Mouse (Mus musculus): Measurements from ENCODE around the gene Lztfl1. TPM values are rescaled to one million over a fixed set of nuclear protein-coding genes. Genes with fewer than 3 reads are reported as not detected.

The Lztfl1 gene
- polyA plus RNA-seq, 1 experiment from 2014 or later = 47.0 TPM

GRCm38 (mm10) chr9:123709226-123709625 is 8.3 kb downstream of the Lztfl1 start:
- Histone ChIP-seq H3K4me1 (ENCODE audit: control insufficient read depth, insufficient read depth, low read length) (no peaks in the 10 kb centered on the region), H3K4me3 (ENCODE audit: low read depth, low read length) (no peak overlapping the region), H3K27me3 (ENCODE audit: control insufficient read depth, insufficient read depth, low read length) (no peaks in the 10 kb centered on the region), H3K9me3 (ENCODE audit: control insufficient read depth, low read length) (no peaks in the 10 kb centered on the region), H3K36me3 (ENCODE audit: control insufficient read depth, insufficient read depth, low read length) (no peaks in the 10 kb centered on the region; the same call in 1 of the 2 replicates), H3K4me2 (ENCODE audit: low read depth, severe bottlenecking) (no peak overlapping the region), H3K27ac (replicated peaks; ENCODE audit: low read depth, low read length) (no peak overlapping the region), H3K9ac (ENCODE audit: low read length) (no peak overlapping the region)
- 60% methylated on average over 2 of the region's 2 CpGs for WGBS
- DNase-seq (ENCODE audit: low spot score) (no peak), ATAC-seq (ENCODE audit: insufficient number of reproducible peaks, low FRiP score, low TSS enrichment, low read depth) (no peak)

DNA sequence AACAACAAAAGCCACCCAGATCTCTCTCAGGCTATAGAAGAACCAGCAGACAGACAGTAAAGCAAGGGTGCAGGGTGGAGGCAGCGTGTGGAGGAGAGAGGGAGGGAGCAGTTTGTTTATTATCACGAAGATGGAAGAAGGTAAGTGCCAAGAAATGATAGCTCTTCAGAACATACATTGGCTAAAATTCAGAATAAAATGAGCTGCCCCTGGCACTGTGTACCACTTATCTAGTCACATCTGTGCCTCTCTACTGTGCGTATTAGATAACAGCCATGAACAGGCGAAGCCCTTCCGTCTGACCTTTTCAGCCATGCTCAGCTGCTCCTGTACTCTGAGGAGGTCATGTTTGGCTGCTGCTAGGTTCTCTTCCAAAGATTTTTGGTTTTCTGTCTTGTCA is 15.7 kb downstream of the Lztfl1 start:
- H3K9me3 ChIP-seq (ENCODE audit: control insufficient read depth, low read length) = no peaks in the 10 kb centered on the region
- DNase-seq (ENCODE audit: low spot score) (no peak), ATAC-seq (ENCODE audit: insufficient number of reproducible peaks, low FRiP score, low TSS enrichment, low read depth) (no peak)
- no peak overlapping the region for H3K4me3 ChIP-seq (ENCODE audit: low read depth, low read length)
- H3K27ac ChIP-seq (replicated peaks; ENCODE audit: low read depth, low read length) = no peak overlapping the region
- no peaks in the 10 kb centered on the region for H3K4me1 ChIP-seq (ENCODE audit: control insufficient read depth, insufficient read depth, low read length)
- peaks cover 2% of the 10 kb centered on the region; the same call in 1 of the 2 replicates for H3K36me3 ChIP-seq (ENCODE audit: control insufficient read depth, insufficient read depth, low read length)
- H3K4me2 ChIP-seq (ENCODE audit: low read depth, severe bottlenecking) = no peak overlapping the region
- H3K27me3 ChIP-seq (ENCODE audit: control insufficient read depth, insufficient read depth, low read length) = no peaks in the 10 kb centered on the region
- 91% methylated on average over 5 of the region's 5 CpGs for WGBS
- H3K9ac ChIP-seq (ENCODE audit: low read length) = no peak overlapping the region

DNA sequence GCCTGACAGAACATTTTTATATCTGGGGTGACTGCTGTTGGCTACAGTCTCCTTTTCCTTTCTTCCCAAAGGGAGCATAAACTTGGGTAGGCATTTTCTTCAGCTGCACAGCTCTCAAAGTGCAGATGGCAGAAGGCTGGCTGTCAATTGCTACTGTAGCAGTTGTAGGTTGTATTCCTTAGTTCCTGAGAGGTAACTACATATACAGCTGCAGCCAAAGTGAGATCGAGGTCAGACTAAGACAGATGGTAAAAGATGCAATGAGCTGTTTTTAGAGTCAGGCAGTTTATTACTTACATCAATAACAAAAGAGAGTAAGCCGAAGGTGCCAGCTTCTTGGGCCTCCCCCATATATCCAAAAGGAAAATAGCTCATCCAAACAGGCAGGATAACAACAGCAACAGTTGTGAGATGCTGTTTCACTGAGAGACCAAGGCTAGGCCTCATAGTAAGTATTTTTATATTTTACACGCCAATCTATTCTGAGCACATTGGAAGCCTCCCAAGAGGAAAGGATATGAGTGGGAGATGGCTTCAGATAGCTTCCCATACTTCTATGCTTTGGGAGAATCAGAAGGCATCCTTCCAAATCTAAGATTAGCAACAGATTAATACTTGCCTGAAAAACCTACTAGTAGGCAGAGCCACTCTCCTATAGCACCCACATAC is 21.7 kb downstream of the Lztfl1 start:
- Histone ChIP-seq H3K9ac (ENCODE audit: low read length) (no peak overlapping the region), H3K4me2 (ENCODE audit: low read depth, severe bottlenecking) (no peak overlapping the region), H3K4me1 (ENCODE audit: control insufficient read depth, insufficient read depth, low read length) (no peaks in the 10 kb centered on the region), H3K9me3 (ENCODE audit: control insufficient read depth, low read length) (no peaks in the 10 kb centered on the region), H3K27me3 (ENCODE audit: control insufficient read depth, insufficient read depth, low read length) (no peaks in the 10 kb centered on the region), H3K36me3 (ENCODE audit: control insufficient read depth, insufficient read depth, low read length) (peaks cover 2% of the 10 kb centered on the region; the same call in 1 of the 2 replicates), H3K4me3 (ENCODE audit: low read depth, low read length) (no peak overlapping the region), H3K27ac (replicated peaks; ENCODE audit: low read depth, low read length) (no peak overlapping the region)
- WGBS = 86% methylated on average over 3 of the region's 3 CpGs
- no peak for ATAC-seq (ENCODE audit: insufficient number of reproducible peaks, low FRiP score, low TSS enrichment, low read depth)
- no peak for DNase-seq (ENCODE audit: low spot score)

DNA sequence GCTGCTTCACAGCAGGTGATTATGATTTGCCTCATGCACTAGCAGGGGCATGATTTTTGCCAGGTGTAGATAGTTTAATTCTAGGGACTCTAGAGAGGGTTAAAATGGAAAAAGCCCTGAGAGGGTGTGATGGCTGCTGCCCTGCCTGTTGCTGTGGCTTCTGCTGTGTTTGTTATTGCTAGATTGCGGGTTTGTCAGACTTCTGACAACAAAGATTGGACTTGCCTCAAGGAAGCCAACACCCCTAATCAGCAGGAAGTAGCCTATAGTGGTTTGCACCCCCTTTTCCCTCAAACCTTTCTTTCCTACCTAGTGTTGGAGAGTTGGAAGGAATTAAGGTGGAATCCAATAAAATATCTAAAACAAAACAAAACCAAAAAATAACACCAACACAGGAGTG is 29.3 kb downstream of the Lztfl1 start:
- Histone ChIP-seq H3K27ac (replicated peaks; ENCODE audit: low read depth, low read length) (no peak overlapping the region), H3K9ac (ENCODE audit: low read length) (no peak overlapping the region), H3K27me3 (ENCODE audit: control insufficient read depth, insufficient read depth, low read length) (no peaks in the 10 kb centered on the region), H3K9me3 (ENCODE audit: control insufficient read depth, low read length) (no peaks in the 10 kb centered on the region), H3K4me2 (ENCODE audit: low read depth, severe bottlenecking) (no peak overlapping the region), H3K36me3 (ENCODE audit: control insufficient read depth, insufficient read depth, low read length) (no peaks in the 10 kb centered on the region), H3K4me3 (ENCODE audit: low read depth, low read length) (no peak overlapping the region), H3K4me1 (ENCODE audit: control insufficient read depth, insufficient read depth, low read length) (no peaks in the 10 kb centered on the region)
- ATAC-seq (ENCODE audit: insufficient number of reproducible peaks, low FRiP score, low TSS enrichment, low read depth) (no peak), DNase-seq (ENCODE audit: low spot score) (no peak)
- WGBS = 67% methylated on average over 1 of the region's 1 CpGs

DNA sequence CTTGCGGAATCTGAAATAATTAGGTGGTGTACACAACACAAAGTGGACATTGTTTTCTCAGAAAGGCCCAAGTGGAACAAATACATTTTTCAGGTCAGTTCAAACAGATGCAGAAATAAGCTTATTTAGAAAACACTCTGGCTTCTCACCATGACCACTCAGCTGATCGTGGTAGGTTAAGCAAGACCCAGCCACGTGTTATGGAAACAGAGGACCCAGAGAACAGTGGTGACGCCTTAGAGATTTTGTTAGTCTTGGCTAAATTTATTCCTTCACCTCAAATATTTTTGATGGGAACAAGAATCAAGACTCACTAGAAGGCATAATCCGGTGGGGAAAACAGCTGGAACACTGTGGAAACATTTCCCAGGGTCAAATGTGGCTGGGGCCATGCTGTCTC is 31.3 kb downstream of the Lztfl1 start:
- Histone ChIP-seq H3K4me1 (ENCODE audit: control insufficient read depth, insufficient read depth, low read length) (no peaks in the 10 kb centered on the region), H3K27me3 (ENCODE audit: control insufficient read depth, insufficient read depth, low read length) (no peaks in the 10 kb centered on the region), H3K36me3 (ENCODE audit: control insufficient read depth, insufficient read depth, low read length) (no peaks in the 10 kb centered on the region), H3K9ac (ENCODE audit: low read length) (no peak overlapping the region), H3K4me3 (ENCODE audit: low read depth, low read length) (no peak overlapping the region), H3K4me2 (ENCODE audit: low read depth, severe bottlenecking) (no peak overlapping the region), H3K27ac (replicated peaks; ENCODE audit: low read depth, low read length) (no peak overlapping the region), H3K9me3 (ENCODE audit: control insufficient read depth, low read length) (no peaks in the 10 kb centered on the region)
- DNase-seq (ENCODE audit: low spot score) (no peak), ATAC-seq (ENCODE audit: insufficient number of reproducible peaks, low FRiP score, low TSS enrichment, low read depth) (no peak)
- 82% methylated on average over 5 of the region's 5 CpGs for WGBS

- no peaks in the 10 kb centered on the region for H3K9me3 ChIP-seq (ENCODE audit: control insufficient read depth, low read length)
- no peak overlapping the region for H3K9ac ChIP-seq (ENCODE audit: low read length)
- H3K4me3 ChIP-seq (ENCODE audit: low read depth, low read length) = no peak overlapping the region
- H3K27me3 ChIP-seq (ENCODE audit: control insufficient read depth, insufficient read depth, low read length) = peaks cover 14% of the 10 kb centered on the region
- 52% methylated on average over 3 of the region's 3 CpGs for WGBS
- DNase-seq (ENCODE audit: low spot score) (peak; percentile 20), ATAC-seq (ENCODE audit: insufficient number of reproducible peaks, low FRiP score, low TSS enrichment, low read depth) (no peak)
- no peaks in the 10 kb centered on the region; the same call in 1 of the 2 replicates for H3K4me1 ChIP-seq (ENCODE audit: control insufficient read depth, insufficient read depth, low read length)
- H3K4me2 ChIP-seq (ENCODE audit: low read depth, severe bottlenecking) = no peak overlapping the region
- no peak overlapping the region for H3K27ac ChIP-seq (replicated peaks; ENCODE audit: low read depth, low read length)
- H3K36me3 ChIP-seq (ENCODE audit: control insufficient read depth, insufficient read depth, low read length) = no peaks in the 10 kb centered on the region
Observed at GRCm38 (mm10) chr9:123683704-123684103, 33.8 kb downstream of the Lztfl1 start.

DNA sequence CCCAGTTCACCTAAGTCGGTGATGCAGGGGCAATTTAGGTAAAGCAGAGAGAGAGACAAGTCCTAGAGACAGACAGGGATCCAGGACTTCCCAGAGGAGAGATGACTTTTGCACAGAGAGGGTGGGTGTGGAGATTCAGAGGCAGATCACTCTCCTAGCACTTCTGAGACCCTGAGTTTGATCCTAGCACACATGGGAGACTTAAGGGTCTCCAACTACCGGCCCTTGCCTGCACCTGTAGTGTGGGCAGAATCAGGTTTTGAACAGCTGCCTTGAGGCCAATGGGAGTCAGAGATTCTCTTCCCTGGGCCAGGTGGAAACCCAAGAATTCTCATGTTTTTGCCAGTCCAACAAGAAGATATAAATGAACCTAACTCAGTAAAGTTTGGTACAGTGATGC is 38.3 kb downstream of the Lztfl1 start:
- no peaks in the 10 kb centered on the region for H3K9me3 ChIP-seq (ENCODE audit: control insufficient read depth, low read length)
- no peak overlapping the region for H3K9ac ChIP-seq (ENCODE audit: low read length)
- H3K27ac ChIP-seq (replicated peaks; ENCODE audit: low read depth, low read length) = no peak overlapping the region
- DNase-seq (ENCODE audit: low spot score) = no peak
- WGBS = 27% methylated on average over 2 of the region's 2 CpGs
- H3K36me3 ChIP-seq (ENCODE audit: control insufficient read depth, insufficient read depth, low read length) = no peaks in the 10 kb centered on the region
- H3K4me3 ChIP-seq (ENCODE audit: low read depth, low read length) = no peak overlapping the region
- ATAC-seq (ENCODE audit: insufficient number of reproducible peaks, low FRiP score, low TSS enrichment, low read depth) = 0 out of 2 replicates have a peak, but pooled peaks have one; percentile 14
- H3K4me1 ChIP-seq (ENCODE audit: control insufficient read depth, insufficient read depth, low read length) = peaks cover 4% of the 10 kb centered on the region; the same call in 1 of the 2 replicates
- peaks cover 27% of the 10 kb centered on the region for H3K27me3 ChIP-seq (ENCODE audit: control insufficient read depth, insufficient read depth, low read length)
- H3K4me2 ChIP-seq (ENCODE audit: low read depth, severe bottlenecking) = no peak overlapping the region; the same call in 1 of the 2 replicates

- peak within 1 kb of the TSS; percentile 28 for H3K4me3 ChIP-seq (ENCODE audit: low read depth, low read length)
- no peaks in the 10 kb centered on the region for H3K9me3 ChIP-seq (ENCODE audit: control insufficient read depth, low read length)
- peaks cover 27% of the 10 kb centered on the region for H3K27me3 ChIP-seq (ENCODE audit: control insufficient read depth, insufficient read depth, low read length)
- DNase-seq (ENCODE audit: low spot score) (peak; percentile 55), ATAC-seq (ENCODE audit: insufficient number of reproducible peaks, low FRiP score, low TSS enrichment, low read depth) (peak; percentile 59; the same call in 1 of the 2 replicates)
- H3K4me2 ChIP-seq (ENCODE audit: low read depth, severe bottlenecking) = peak within 1 kb of the TSS; percentile 67
- H3K36me3 ChIP-seq (ENCODE audit: control insufficient read depth, insufficient read depth, low read length) = no peaks in the 10 kb centered on the region
- H3K9ac ChIP-seq (ENCODE audit: low read length) = no peak within 1 kb of the TSS
- no peak within 1 kb of the TSS for H3K27ac ChIP-seq (replicated peaks; ENCODE audit: low read depth, low read length)
- peaks cover 4% of the 10 kb centered on the region; the same call in 1 of the 2 replicates for H3K4me1 ChIP-seq (ENCODE audit: control insufficient read depth, insufficient read depth, low read length)
- WGBS = 1% methylated on average over 73 of the region's 73 CpGs
Observed at GRCm38 (mm10) chr9:123678327-123679105, 39.0 kb downstream of the Lztfl1 start, which contains the start of the genes Ccr9 and Slc6a20a. Gene Ccr9 (plus strand): TSS chr9:123678439. Gene Slc6a20a (minus strand): TSS chr9:123678885.

Measured in limb, embryonic 11.5 days (tissue).